Mouse (Mus musculus) small intestine, adult 10 weeks (tissue): ENCODE results near the gene Pitpnb. TPM values are rescaled to one million over a fixed set of nuclear protein-coding genes. Genes with fewer than 3 reads are reported as not detected.

ENCODE experiments used
- polyA plus RNA-seq: library from polyadenylated mRNA; stranded (reverse); fragments of 350-450 nt; fragmentation: Illumina TruSeq; extraction: RNeasy Lipid Tissue Mini Kit (QIAGEN cat#74804); gene quantifications from one replicate; pipeline ENCODE4 v1.2.3, GENCODE M21; 2014; ENCODE audit warnings: low replicate concordance

Gene Pitpnb
- polyA plus RNA-seq: 88.5 TPM

GRCm38 (mm10) chr5:111330417-111331098, at the start of gene Pitpnb:
Gene Pitpnb, plus strand, starts transcription at chr5:111330763.

GRCm38 (mm10) chr5:111416591-111417374, 86.2 kb downstream of the Pitpnb start, which contains the start of gene Mn1:
Gene Mn1, plus strand, starts transcription at chr5:111417362.

Other genes starting within 250 kb of the Pitpnb start
- gene Mn1, start 86.6 kb downstream of the Pitpnb start, polyA plus RNA-seq: 0.07 TPM